Mouse (Mus musculus): ENCODE results near the gene Notch1. TPM values are rescaled to one million over a fixed set of nuclear protein-coding genes. Genes with fewer than 3 reads are reported as not detected.

Notch1 gene
- polyA plus RNA-seq, 1 experiment from 2014 or later: 41.0 TPM

DNA sequence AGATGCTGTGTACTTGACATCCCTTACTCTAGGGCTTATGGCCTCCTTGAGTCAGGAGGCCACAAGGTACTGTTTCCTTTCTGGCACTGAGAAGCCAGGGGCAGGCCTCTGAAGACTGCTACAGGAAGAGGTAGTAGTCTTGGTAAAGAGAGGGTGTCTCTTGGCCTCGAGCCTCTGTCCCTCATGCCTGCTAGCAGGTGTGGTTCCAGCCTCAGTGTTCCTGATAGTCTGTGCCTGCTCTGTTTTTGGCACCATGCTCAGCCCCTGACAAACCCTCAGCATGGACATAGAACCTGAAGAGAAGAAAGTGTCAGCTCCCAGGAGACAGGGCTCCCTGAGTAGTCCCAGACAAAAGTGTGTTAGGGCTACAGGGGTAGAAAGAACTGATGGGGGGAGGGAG is 69.0 kb downstream of the Notch1 start:
- Histone ChIP-seq H3K9me3 (replicated peaks) (no peaks in the 10 kb centered on the region), H3K9ac (0 out of 2 replicates have a peak overlapping the region, but pooled peaks have one; percentile 0), H3K27me3 (no peaks in the 10 kb centered on the region), H3K4me1 (peaks cover 39% of the 10 kb centered on the region), H3K4me2 (replicated peaks) (no peak overlapping the region), H3K36me3 (no peaks in the 10 kb centered on the region), H3K4me3 (no peak overlapping the region), H3K27ac (no peak overlapping the region)
- WGBS: 73% methylated on average over 1 of the region's 1 CpGs
- ATAC-seq (ENCODE audit: low FRiP score): no peak

DNA sequence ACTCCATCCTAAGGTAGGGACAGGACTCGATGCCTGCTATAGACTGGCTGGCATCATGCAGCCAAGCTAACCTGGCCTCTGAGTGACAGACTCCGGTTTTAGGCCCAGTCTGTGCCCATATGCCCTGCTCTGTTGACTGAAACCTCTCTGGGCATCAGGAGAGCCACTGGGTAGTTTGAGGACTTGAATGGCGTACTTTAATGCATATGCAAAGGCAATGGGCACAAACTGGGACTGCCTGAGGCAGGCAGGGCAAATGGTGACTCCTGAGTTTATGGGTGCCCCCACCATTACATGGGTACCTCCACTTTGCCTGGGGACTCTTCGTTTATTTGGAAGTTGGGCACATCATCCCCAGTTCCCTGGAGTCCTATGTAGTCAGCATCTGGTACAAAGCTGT is 69.8 kb downstream of the Notch1 start:
- no peak for ATAC-seq (ENCODE audit: low FRiP score)
- Histone ChIP-seq H3K36me3 (peaks cover 2% of the 10 kb centered on the region), H3K4me1 (peaks cover 39% of the 10 kb centered on the region), H3K4me2 (replicated peaks) (peak overlapping the region; percentile 73), H3K9ac (peak overlapping the region; percentile 82; the same call in 1 of the 2 replicates), H3K27me3 (no peaks in the 10 kb centered on the region), H3K27ac (0 out of 2 replicates have a peak overlapping the region, but pooled peaks have one; percentile 90), H3K9me3 (replicated peaks) (no peaks in the 10 kb centered on the region), H3K4me3 (peak overlapping the region; percentile 88)
- 73% methylated on average over 4 of the region's 4 CpGs for WGBS

DNA sequence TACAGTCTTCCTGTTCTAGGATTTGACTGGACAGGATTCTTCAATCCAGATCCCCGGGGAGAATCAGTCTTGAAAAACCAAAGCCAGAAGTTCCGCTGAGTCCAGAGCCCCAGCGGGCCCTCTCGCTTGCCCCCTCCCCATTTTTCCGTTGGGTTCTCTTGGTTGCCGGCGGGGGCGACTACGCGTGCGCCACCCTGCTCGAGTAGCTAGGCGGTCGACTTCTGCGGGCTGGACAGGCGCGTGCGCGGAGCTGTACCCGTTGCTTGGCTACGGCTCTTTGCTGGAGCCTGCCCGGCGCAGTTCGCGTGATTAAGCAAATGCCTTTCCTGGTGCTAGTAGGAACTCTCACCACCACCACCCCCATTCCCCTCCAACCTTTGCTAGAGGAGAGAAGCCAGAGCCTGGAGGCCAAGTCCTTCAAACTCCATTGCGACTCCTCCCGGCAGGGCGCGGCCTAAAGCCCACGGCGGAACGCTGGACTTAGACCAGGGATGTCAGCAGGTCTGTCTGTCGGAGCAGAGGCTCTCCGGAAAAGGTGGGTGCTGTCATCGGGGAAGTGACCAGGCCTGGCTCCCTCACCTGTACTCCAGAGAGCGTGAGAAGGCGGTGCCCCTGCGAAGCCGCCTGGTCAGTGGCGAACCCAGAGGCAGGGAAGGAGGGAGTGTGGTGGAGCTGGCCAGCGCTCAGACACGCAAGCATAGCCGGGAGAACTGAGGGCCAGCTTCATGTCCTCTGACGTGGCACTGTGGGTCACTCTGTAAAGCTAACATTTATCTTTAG is 70.6 kb downstream of the Notch1 start:
- H3K4me1 ChIP-seq: peaks cover 39% of the 10 kb centered on the region
- H3K9ac ChIP-seq: peak overlapping the region; percentile 82
- WGBS: under 1% methylated on average over 44 of the region's 44 CpGs
- ATAC-seq (ENCODE audit: low FRiP score): peak; percentile 91
- peak overlapping the region; percentile 73 for H3K4me2 ChIP-seq (replicated peaks)
- peak overlapping the region; percentile 90 for H3K27ac ChIP-seq
- H3K36me3 ChIP-seq: peaks cover 11% of the 10 kb centered on the region
- H3K4me3 ChIP-seq: peak overlapping the region; percentile 88
- no peaks in the 10 kb centered on the region for H3K9me3 ChIP-seq (replicated peaks)
- no peaks in the 10 kb centered on the region for H3K27me3 ChIP-seq

DNA sequence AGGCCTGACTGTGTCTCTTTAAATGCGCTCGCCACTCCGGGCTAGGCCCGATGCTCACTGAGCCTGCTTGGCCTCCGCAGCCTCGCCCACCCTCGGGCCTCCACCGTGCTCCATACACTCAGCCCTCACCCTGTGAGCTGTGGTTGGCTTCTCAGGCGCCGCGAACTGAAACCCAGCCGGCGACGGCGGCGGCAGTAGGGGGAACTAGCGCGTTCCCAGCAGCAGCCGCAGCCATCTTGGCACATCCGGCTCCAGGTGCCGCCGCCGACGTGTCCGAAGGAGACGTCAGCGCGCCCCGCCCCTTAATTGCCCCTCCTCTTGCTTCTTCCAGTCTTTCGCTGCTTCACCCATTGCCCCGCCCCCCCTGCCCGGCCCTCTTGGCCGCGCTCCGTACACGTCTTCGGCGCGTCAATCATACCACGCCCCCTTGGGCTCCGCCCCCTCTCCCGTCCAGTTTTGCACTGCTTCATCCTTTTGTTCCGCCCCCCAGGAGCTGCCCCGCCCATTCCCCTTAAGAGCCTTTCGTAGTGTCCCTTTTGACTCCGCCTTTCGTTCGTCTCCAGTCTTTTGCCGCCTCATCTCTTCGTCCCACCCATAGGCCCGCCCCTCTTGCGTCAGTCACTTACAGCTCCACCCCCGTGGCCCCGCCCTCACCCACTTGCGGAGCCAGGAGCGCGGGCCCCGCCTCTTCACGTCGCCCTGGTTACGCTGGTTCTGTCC is 71.4 kb downstream of the Notch1 start, which contains the start of gene Sec16a:
Sec16a (minus strand) TSS at position 271 of the 720 bp plus-strand sequence.
- peak within 1 kb of the TSS; percentile 88 for H3K4me3 ChIP-seq
- under 1% methylated on average over 61 of the region's 61 CpGs for WGBS
- H3K36me3 ChIP-seq: peaks cover 18% of the 10 kb centered on the region
- H3K9me3 ChIP-seq (replicated peaks): no peaks in the 10 kb centered on the region
- H3K27me3 ChIP-seq: no peaks in the 10 kb centered on the region
- H3K4me2 ChIP-seq (replicated peaks): peak within 1 kb of the TSS; percentile 73
- H3K9ac ChIP-seq: peak within 1 kb of the TSS; percentile 87
- peaks cover 39% of the 10 kb centered on the region for H3K4me1 ChIP-seq
- H3K27ac ChIP-seq: peak within 1 kb of the TSS; percentile 90
- ATAC-seq (ENCODE audit: low FRiP score): peak; percentile 92

DNA sequence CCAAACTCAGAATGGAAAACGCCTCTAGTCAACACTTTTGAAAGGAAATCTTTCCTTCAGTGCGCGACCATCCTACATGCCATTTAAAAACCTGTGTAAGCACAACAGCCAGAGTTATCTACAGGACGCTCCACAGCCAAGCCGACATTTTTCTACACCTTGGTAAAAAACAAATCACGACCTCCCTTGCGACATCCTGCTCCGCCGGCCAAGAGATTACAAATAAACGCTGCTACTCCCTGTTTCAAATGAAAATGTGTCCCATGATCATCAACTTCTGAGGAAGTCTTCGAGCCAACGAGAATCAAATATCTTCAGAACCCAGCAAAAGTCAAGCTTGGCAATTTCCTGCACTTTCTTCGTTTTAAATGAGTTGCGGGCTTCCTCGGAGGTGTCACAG is 72.1 kb downstream of the Notch1 start:
- Histone ChIP-seq H3K4me2 (replicated peaks) (peak overlapping the region; percentile 65), H3K27ac (peak overlapping the region; percentile 90; the same call in 1 of the 2 replicates), H3K4me1 (peaks cover 35% of the 10 kb centered on the region), H3K4me3 (peak overlapping the region; percentile 88), H3K36me3 (peaks cover 25% of the 10 kb centered on the region), H3K27me3 (no peaks in the 10 kb centered on the region), H3K9ac (peak overlapping the region; percentile 87), H3K9me3 (replicated peaks) (no peaks in the 10 kb centered on the region)
- no peak for ATAC-seq (ENCODE audit: low FRiP score)
- WGBS: 5% methylated on average over 15 of the region's 15 CpGs

DNA sequence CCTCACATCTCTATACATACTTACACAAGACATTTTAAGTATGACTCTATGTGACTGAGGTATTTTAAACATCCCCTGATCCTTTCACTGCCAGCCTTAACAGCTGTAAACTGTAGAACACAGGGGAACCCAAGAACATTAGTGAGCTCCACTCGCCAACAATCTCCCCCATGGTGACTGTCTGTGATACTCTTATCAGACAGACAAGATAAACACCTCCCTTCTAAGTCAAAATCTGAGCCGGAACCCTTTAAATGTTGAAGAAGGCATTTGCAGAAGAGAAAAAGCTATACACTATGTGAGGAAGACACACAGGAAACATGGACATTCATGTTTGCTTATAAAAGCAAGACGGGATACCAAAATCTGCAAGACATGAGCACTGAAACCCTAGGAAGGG is 72.6 kb downstream of the Notch1 start:
- H3K27me3 ChIP-seq: no peaks in the 10 kb centered on the region
- H3K4me1 ChIP-seq: peaks cover 35% of the 10 kb centered on the region
- H3K9me3 ChIP-seq (replicated peaks): no peaks in the 10 kb centered on the region
- peaks cover 30% of the 10 kb centered on the region for H3K36me3 ChIP-seq
- peak overlapping the region; percentile 87 for H3K9ac ChIP-seq
- H3K27ac ChIP-seq: no peak overlapping the region
- no peak for ATAC-seq (ENCODE audit: low FRiP score)
- peak overlapping the region; percentile 65 for H3K4me2 ChIP-seq (replicated peaks)
- WGBS: 56% methylated on average over 3 of the region's 3 CpGs
- H3K4me3 ChIP-seq: peak overlapping the region; percentile 88

DNA sequence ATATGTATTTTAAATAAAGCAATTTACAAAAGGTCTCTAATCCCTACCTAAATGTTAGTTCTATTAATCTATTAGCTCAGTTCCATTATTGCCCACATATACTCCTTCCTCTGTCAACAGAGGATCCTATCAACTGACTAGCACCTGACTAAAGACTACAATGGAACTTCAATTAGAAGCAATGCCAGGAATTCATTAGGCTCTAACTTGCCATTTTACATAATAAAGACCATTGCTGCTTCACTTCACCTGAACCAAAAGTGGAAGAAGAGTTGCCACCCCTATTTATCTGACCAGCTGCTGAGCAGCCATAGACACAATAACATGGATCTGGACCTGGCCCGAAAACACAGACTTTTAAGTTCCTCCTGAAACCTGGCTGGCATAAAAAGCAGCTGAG is 73.6 kb downstream of the Notch1 start:
- no peak overlapping the region for H3K4me2 ChIP-seq (replicated peaks)
- no peak for ATAC-seq (ENCODE audit: low FRiP score)
- no peak overlapping the region for H3K9ac ChIP-seq

DNA sequence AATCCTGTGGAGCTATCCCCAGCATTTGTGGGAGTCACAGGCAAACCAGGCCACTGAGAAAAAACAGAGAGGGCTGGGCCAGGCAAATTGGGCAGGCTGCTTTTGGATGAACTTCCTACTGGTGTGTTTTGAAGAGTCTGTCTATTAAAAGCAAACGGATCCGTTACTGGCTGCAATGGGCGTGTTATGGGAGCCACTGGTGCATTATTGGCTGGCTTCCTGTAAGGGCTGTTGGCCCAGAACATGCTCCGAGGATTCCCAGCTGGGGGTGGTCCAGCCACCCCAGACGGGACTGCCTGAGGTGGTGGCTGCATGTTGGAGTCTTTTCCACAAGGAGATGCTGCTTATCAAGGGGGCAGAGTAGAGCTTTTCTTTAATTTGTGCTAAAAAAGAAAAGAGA is 74.8 kb downstream of the Notch1 start:
- Histone ChIP-seq H3K36me3 (peaks cover 49% of the 10 kb centered on the region), H3K9ac (no peak overlapping the region), H3K9me3 (replicated peaks) (no peaks in the 10 kb centered on the region), H3K4me1 (peaks cover 37% of the 10 kb centered on the region), H3K4me2 (replicated peaks) (no peak overlapping the region), H3K27ac (no peak overlapping the region), H3K4me3 (no peak overlapping the region), H3K27me3 (no peaks in the 10 kb centered on the region)
- WGBS: 90% methylated on average over 5 of the region's 5 CpGs
- no peak for ATAC-seq (ENCODE audit: low FRiP score)

More for the DNA sequence above, 73.6 kb downstream of the Notch1 start:
- no peak overlapping the region for H3K4me3 ChIP-seq
- H3K27ac ChIP-seq: no peak overlapping the region
- no peaks in the 10 kb centered on the region for H3K9me3 ChIP-seq (replicated peaks)
- 73% methylated on average over 1 of the region's 1 CpGs for WGBS
- H3K27me3 ChIP-seq: no peaks in the 10 kb centered on the region
- H3K4me1 ChIP-seq: peaks cover 41% of the 10 kb centered on the region
- peaks cover 41% of the 10 kb centered on the region for H3K36me3 ChIP-seq

DNA sequence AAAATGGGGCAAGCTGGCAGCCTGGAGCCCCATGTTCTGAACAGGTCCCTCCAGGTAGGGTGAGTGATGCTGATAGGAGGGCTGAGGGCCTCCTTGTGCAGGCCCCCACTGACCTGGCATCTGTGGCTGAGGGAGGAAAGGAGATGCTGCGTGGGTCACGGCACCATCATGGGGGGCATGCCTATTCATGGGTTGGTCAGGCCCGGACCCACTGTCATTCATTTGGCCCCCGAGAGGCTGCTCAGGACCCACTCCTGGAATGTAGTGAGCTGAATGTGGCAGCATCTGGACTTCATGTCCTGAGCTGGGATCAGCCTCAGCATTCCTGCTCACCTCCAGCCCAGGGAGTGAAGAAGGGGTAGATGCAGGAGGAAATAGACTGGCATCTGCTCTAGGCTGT is 75.2 kb downstream of the Notch1 start:
- no peak overlapping the region for H3K4me2 ChIP-seq (replicated peaks)
- no peak for ATAC-seq (ENCODE audit: low FRiP score)
- 91% methylated on average over 4 of the region's 4 CpGs for WGBS
- no peaks in the 10 kb centered on the region for H3K9me3 ChIP-seq (replicated peaks)
- H3K4me3 ChIP-seq: no peak overlapping the region
- no peak overlapping the region for H3K9ac ChIP-seq
- peaks cover 49% of the 10 kb centered on the region for H3K36me3 ChIP-seq
- no peak overlapping the region for H3K27ac ChIP-seq
- H3K4me1 ChIP-seq: peaks cover 32% of the 10 kb centered on the region
- H3K27me3 ChIP-seq: no peaks in the 10 kb centered on the region

DNA sequence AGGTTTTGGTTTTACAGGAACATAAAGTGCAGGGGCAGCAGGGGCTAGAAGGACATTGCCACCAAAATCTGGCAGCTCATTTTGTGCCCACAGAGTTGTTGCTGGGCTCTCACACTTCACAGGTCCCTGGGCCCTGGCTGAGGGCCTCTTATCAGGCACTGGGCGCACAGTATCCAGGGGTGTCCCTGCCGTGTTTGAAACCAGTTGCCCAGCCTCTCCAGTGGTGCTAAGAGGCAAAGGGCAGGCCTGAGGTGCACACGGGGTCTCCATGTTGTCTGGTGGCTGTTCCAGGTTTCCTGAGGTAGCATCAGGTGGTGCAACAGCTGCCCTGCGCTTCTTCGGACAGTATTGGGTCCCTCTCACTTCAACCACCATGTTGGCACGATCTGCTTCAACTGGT is 76.8 kb downstream of the Notch1 start:
- peaks cover 63% of the 10 kb centered on the region for H3K36me3 ChIP-seq
- no peak overlapping the region for H3K4me2 ChIP-seq (replicated peaks)
- WGBS: 94% methylated on average over 6 of the region's 6 CpGs
- no peaks in the 10 kb centered on the region for H3K27me3 ChIP-seq
- H3K9me3 ChIP-seq (replicated peaks): no peaks in the 10 kb centered on the region
- no peak overlapping the region for H3K4me3 ChIP-seq
- peaks cover 29% of the 10 kb centered on the region for H3K4me1 ChIP-seq
- no peak for ATAC-seq (ENCODE audit: low FRiP score)
- no peak overlapping the region for H3K27ac ChIP-seq
- H3K9ac ChIP-seq: no peak overlapping the region

DNA sequence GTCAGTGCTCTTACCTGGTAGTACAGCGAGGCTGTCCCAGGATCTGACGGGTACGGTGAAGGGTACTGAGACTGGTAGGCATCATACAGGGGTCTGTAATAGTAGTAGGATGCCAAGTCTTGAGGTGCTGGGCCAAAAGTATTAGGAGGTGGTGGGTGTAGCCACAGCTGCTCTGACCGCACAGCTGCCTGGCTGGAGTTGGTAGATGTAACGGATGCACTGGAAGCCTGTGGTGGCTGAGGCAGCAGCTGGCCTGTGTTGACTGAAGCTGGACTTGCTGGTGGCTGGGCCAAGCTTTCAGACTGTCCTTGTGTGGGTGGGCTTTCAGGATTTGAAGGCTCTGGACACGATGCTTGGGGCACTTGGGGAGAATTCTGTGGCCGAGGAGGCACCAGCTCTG is 78.1 kb downstream of the Notch1 start:
- 88% methylated on average over 7 of the region's 7 CpGs for WGBS
- Histone ChIP-seq H3K27me3 (no peaks in the 10 kb centered on the region), H3K4me3 (no peak overlapping the region), H3K27ac (no peak overlapping the region), H3K9ac (no peak overlapping the region), H3K36me3 (peaks cover 71% of the 10 kb centered on the region), H3K9me3 (replicated peaks) (no peaks in the 10 kb centered on the region), H3K4me1 (peaks cover 19% of the 10 kb centered on the region), H3K4me2 (replicated peaks) (no peak overlapping the region)
- no peak for ATAC-seq (ENCODE audit: low FRiP score)

DNA sequence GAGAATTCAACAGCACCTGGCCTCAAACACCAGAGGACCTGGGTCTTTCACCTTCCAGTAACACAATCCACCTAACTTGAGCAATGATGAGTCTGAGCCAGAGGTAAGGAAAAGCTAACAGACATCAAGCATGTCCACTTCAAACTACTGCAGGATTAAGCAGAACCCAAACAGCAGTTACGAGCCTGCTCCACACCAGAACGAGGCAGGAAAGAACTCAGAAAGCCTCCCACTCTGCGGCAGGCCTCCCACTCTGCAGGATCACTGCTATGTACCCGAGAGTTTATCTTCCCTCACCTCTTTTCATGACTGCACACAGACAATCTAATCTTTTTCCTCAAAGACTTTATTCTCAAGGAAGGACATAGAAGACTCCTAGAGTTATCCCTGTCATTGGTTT is 79.2 kb downstream of the Notch1 start:
- ATAC-seq (ENCODE audit: low FRiP score): no peak
- H3K9ac ChIP-seq: peak overlapping the region; percentile 27; the same call in 1 of the 2 replicates
- 88% methylated on average over 4 of the region's 4 CpGs for whole genome bisulfite sequencing
- H3K9me3 ChIP-seq (replicated peaks): no peaks in the 10 kb centered on the region
- H3K4me3 ChIP-seq: no peak overlapping the region
- no peak overlapping the region for H3K27ac ChIP-seq
- peaks cover 81% of the 10 kb centered on the region for H3K36me3 ChIP-seq
- H3K4me2 ChIP-seq (replicated peaks): no peak overlapping the region
- no peaks in the 10 kb centered on the region for H3K27me3 ChIP-seq
- H3K4me1 ChIP-seq: peaks cover 15% of the 10 kb centered on the region

Data from hindbrain, embryonic 12.5 days (tissue).